Mouse (Mus musculus) B cell, adult (primary cell): ENCODE measurements around the gene Spryd7. TPM values are rescaled to one million over a fixed set of nuclear protein-coding genes. Genes with fewer than 3 reads are reported as not detected.

Experiments
- total RNA-seq: library from RNA; stranded (reverse); gene quantifications from 4 replicates; pipeline ENCODE4 v1.2.4, GENCODE M21; 2023; ENCODE audit not compliant: inconsistent age

The Spryd7 gene
- total RNA-seq, result 5.7 to 8.9 TPM (median 7.5 TPM) in 4 replicates

DNA sequence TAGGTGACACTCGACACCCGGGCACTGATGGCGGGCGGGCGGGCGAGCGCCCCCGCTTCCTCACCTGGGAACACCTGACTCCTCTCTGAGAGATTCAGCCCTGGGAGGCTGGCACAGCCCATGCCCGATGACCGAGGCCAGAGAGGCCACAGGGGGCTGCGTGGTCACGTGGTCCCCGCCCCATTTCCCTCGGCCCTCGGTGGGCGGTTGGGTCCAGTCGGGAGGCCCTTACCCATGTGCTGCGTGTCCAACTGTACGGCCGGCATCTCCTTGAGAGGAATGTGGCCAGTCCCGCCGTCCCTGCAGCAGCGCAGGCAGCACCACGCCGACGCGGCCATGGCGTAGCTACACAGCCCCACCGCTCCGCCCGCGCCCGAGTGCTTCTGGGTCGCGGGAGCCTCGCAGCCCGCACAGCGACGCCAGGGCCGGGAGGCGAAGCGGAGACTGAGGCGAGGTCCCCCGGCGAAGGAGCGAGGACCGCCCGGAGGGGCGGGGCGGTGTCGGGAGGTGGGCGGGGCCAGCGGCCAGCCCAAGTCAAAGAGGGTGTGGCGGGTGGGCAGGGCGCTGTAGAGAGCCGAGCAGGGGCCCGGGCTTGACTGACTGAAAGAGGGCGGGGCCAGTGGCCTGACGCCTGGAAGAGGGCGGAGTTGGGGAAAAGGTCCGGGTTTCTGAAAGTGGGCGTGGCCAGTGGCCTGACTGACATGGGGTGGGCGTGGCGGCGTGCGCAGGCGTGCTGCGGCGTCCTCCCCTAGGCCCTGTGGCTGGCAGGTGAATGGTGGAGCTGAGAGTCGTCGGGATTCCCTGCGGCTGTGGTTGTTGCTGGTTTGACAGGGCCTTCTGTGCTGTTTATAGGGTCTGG, at the start of gene Spryd7:
Gene Spryd7 (minus strand): TSS at position 598 of the 859 bp plus-strand sequence.

DNA sequence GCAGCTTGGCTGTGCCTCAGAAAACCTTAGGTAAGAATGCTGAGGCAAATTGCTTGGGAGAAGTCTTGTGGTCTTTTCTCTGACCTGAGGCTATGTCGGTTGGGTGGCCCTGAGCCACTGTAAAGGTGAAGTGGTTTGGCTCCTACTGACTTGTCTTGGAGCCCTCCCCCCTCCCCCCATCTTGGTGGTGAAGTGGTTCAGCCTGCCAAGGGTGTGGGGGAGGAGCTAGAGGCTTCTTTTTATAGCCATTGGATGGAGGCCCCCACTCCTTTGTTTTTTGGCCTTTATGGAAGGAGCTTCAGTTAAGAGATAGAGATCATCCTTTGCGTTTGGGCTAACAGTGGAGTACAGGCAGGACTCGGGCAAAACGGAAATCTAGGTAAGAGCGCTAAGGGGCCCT, 41.3 kb upstream of the Spryd7 start, which contains the start of gene Trim13:
Gene Trim13 (plus strand): TSS at position 280 of the 400 bp plus-strand sequence.

Other genes with a start within 250 kb of the Spryd7 start
- 1.7 to 2.4 TPM (median 2.0 TPM) in 4 replicates for gene Arl11, start 247.1 kb downstream of the Spryd7 start, total RNA-seq
- gene Ebpl, start 196.4 kb downstream of the Spryd7 start, total RNA-seq, result 2.7 to 3.2 TPM (median 3.0 TPM) in 4 replicates
- 27.3 to 32.3 TPM (median 29.1 TPM) in 4 replicates for gene Kpna3, start 117.0 kb downstream of the Spryd7 start, total RNA-seq
- 4.9 to 7.3 TPM (median 6.0 TPM) in 4 replicates for gene Trim13, start 41.4 kb upstream of the Spryd7 start, total RNA-seq
- gene Kcnrg, start 50.6 kb upstream of the Spryd7 start, total RNA-seq, result 0.45 to 0.99 TPM (median 0.66 TPM) in 3 of 4 replicates, not detected in the other